Mouse (Mus musculus): ENCODE measurements at regions not wholly inside any gene's neighbourhood (a gene's known extent, or its start where the extent isn't known, plus 50 kb on each side); places are given as distances from the start of the nearest gene placed in this dataset.

DNA sequence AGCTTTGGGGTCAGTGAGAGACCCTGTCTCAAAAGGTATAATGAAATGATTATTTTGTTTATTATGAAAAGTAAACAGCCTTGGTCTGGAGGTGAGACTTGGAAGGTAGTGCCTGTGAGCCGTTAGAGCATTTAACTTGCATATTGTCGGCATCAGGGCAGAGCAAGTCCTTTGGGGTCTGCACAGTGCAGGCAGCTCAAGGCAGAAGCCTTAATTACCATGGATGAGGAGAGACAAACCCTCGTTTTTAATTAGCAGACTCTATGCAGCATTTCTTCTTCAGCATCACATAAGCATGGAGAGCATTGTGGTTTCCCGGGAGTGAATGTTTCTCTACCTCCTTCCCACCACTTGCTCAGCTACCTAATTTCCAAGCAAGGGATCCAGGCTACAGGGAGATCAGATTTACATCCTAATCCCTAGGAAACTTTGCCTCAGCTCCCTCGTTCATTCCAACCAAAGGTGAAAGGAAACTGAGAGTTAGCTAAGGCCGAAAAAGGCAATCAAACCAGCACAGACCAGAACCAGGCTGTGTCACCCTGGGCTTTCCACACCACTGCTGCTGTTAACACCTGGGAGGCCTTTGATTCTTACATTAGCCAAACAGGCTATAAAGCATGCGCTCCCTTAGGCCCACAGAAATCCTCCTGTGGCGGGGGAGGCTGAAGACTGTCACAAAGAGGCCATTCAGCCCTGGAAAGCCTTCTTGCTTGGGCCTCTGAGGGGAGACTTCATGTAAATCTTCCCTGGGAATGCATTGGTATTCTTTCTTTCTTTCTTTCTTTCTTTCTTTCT is 120.9 kb upstream of the Trib2 start:
- no peak overlapping the region for H3K4me2 ChIP-seq (ENCODE audit: low read depth, severe bottlenecking)
- ATAC-seq (ENCODE audit: insufficient number of reproducible peaks, low FRiP score, low TSS enrichment, low read depth), result peak; percentile 90
- no peak overlapping the region for H3K4me3 ChIP-seq (ENCODE audit: low read depth, low read length)
- H3K27ac ChIP-seq (replicated peaks; ENCODE audit: low read depth, low read length), result peak overlapping the region; percentile 36; the same call in 1 of the 2 replicates
- H3K9ac ChIP-seq (ENCODE audit: low read length), result no peak overlapping the region
- DNase-seq (ENCODE audit: low spot score), result peak; percentile 71
- H3K36me3 ChIP-seq (ENCODE audit: control insufficient read depth, insufficient read depth, low read length), result no peaks in the 10 kb centered on the region
- WGBS, result 27% methylated on average over 8 of the region's 8 CpGs
- H3K27me3 ChIP-seq (ENCODE audit: control insufficient read depth, insufficient read depth, low read length), result no peaks in the 10 kb centered on the region
- H3K9me3 ChIP-seq (ENCODE audit: control insufficient read depth, low read length), result no peaks in the 10 kb centered on the region
- 0 out of 2 replicates have a peak, but pooled peaks cover 3% of the 10 kb centered on the region for H3K4me1 ChIP-seq (ENCODE audit: control insufficient read depth, insufficient read depth, low read length)

GRCm38 (mm10) chr12:15932067-15932466 is 115.3 kb upstream of the Trib2 start:
- DNase-seq (ENCODE audit: low spot score) (no peak), ATAC-seq (ENCODE audit: insufficient number of reproducible peaks, low FRiP score, low TSS enrichment, low read depth) (no peak)
- H3K9ac ChIP-seq (ENCODE audit: low read length), result no peak overlapping the region
- no peak overlapping the region for H3K27ac ChIP-seq (replicated peaks; ENCODE audit: low read depth, low read length)
- WGBS, result 86% methylated on average over 4 of the region's 4 CpGs
- no peaks in the 10 kb centered on the region for H3K4me1 ChIP-seq (ENCODE audit: control insufficient read depth, insufficient read depth, low read length)
- H3K4me2 ChIP-seq (ENCODE audit: low read depth, severe bottlenecking), result no peak overlapping the region
- H3K36me3 ChIP-seq (ENCODE audit: control insufficient read depth, insufficient read depth, low read length), result no peaks in the 10 kb centered on the region
- no peak overlapping the region for H3K4me3 ChIP-seq (ENCODE audit: low read depth, low read length)
- H3K27me3 ChIP-seq (ENCODE audit: control insufficient read depth, insufficient read depth, low read length), result no peaks in the 10 kb centered on the region
- no peaks in the 10 kb centered on the region for H3K9me3 ChIP-seq (ENCODE audit: control insufficient read depth, low read length)

DNA sequence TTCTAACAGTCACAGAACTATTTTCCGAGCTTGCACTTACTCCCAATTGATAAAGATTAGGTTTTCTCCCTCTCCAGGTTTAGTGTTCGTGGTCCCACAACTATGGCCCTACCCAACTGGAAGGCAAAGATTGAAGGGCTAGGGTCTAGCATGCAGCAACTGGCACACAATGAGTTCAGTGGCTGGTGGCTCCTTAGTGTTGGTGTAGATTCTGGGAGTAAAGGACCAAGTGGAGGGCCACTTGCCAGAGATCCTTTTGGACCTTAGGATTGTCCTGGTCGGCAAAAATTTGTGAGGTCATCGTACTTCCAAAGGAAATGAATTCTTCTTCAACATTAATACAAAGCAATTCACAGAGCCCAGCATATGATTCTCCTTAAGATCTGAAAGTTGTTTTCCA is 114.8 kb upstream of the Trib2 start:
- Histone ChIP-seq H3K9ac (ENCODE audit: low read length) (no peak overlapping the region), H3K9me3 (ENCODE audit: control insufficient read depth, low read length) (no peaks in the 10 kb centered on the region), H3K4me2 (ENCODE audit: low read depth, severe bottlenecking) (no peak overlapping the region), H3K27ac (replicated peaks; ENCODE audit: low read depth, low read length) (no peak overlapping the region), H3K4me3 (ENCODE audit: low read depth, low read length) (no peak overlapping the region), H3K4me1 (ENCODE audit: control insufficient read depth, insufficient read depth, low read length) (no peaks in the 10 kb centered on the region), H3K36me3 (ENCODE audit: control insufficient read depth, insufficient read depth, low read length) (no peaks in the 10 kb centered on the region), H3K27me3 (ENCODE audit: control insufficient read depth, insufficient read depth, low read length) (no peaks in the 10 kb centered on the region)
- DNase-seq (ENCODE audit: low spot score), result no peak
- no peak for ATAC-seq (ENCODE audit: insufficient number of reproducible peaks, low FRiP score, low TSS enrichment, low read depth)
- WGBS, result 93% methylated on average over 4 of the region's 4 CpGs

- no peak for DNase-seq (ENCODE audit: low spot score)
- WGBS, result 91% methylated on average over 3 of the region's 3 CpGs
- no peak overlapping the region for H3K4me2 ChIP-seq (ENCODE audit: low read depth, severe bottlenecking)
- no peak overlapping the region for H3K4me3 ChIP-seq (ENCODE audit: low read depth, low read length)
- H3K9me3 ChIP-seq (ENCODE audit: control insufficient read depth, low read length), result no peaks in the 10 kb centered on the region
- no peak for ATAC-seq (ENCODE audit: insufficient number of reproducible peaks, low FRiP score, low TSS enrichment, low read depth)
- no peaks in the 10 kb centered on the region for H3K36me3 ChIP-seq (ENCODE audit: control insufficient read depth, insufficient read depth, low read length)
- no peak overlapping the region for H3K27ac ChIP-seq (replicated peaks; ENCODE audit: low read depth, low read length)
- no peaks in the 10 kb centered on the region for H3K4me1 ChIP-seq (ENCODE audit: control insufficient read depth, insufficient read depth, low read length)
- H3K27me3 ChIP-seq (ENCODE audit: control insufficient read depth, insufficient read depth, low read length), result no peaks in the 10 kb centered on the region
- no peak overlapping the region for H3K9ac ChIP-seq (ENCODE audit: low read length)
Observed at GRCm38 (mm10) chr12:15930155-15930554, 113.4 kb upstream of the Trib2 start.

GRCm38 (mm10) chr12:15929541-15929940 is 112.8 kb upstream of the Trib2 start:
- DNase-seq (ENCODE audit: low spot score), result no peak
- 93% methylated on average over 1 of the region's 1 CpGs for WGBS

DNA sequence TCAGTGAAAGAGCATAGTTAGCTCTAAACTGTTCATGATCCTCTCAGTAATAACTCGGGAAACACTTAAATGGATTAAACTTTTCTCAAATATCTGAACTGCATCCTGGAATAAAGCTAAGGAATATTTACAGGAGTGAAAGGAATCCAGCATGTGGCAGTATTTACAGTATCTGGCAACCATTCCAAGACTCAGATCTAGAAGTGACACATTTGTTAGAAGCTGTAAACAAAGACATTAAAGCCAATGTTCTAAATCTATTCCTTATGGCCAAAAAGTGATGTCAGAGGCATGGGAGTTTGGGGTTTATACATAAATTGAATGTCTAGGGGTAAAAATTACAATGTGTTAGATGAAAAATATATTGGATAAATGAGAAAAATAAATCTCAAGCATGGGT is 101.6 kb upstream of the Trib2 start:
- no peak overlapping the region for H3K4me2 ChIP-seq (ENCODE audit: low read depth, severe bottlenecking)
- DNase-seq (ENCODE audit: low spot score), result no peak
- H3K27me3 ChIP-seq (ENCODE audit: control insufficient read depth, insufficient read depth, low read length), result no peaks in the 10 kb centered on the region
- H3K36me3 ChIP-seq (ENCODE audit: control insufficient read depth, insufficient read depth, low read length), result no peaks in the 10 kb centered on the region
- 83% methylated on average over 1 of the region's 1 CpGs for WGBS
- no peak overlapping the region for H3K4me3 ChIP-seq (ENCODE audit: low read depth, low read length)
- no peaks in the 10 kb centered on the region for H3K9me3 ChIP-seq (ENCODE audit: control insufficient read depth, low read length)
- no peak for ATAC-seq (ENCODE audit: insufficient number of reproducible peaks, low FRiP score, low TSS enrichment, low read depth)
- no peaks in the 10 kb centered on the region for H3K4me1 ChIP-seq (ENCODE audit: control insufficient read depth, insufficient read depth, low read length)
- H3K27ac ChIP-seq (replicated peaks; ENCODE audit: low read depth, low read length), result no peak overlapping the region
- no peak overlapping the region for H3K9ac ChIP-seq (ENCODE audit: low read length)

More at GRCm38 (mm10) chr12:15929541-15929940, 112.8 kb upstream of the Trib2 start:
- ATAC-seq (ENCODE audit: insufficient number of reproducible peaks, low FRiP score, low TSS enrichment, low read depth), result no peak
- H3K4me1 ChIP-seq (ENCODE audit: control insufficient read depth, insufficient read depth, low read length), result no peaks in the 10 kb centered on the region
- no peaks in the 10 kb centered on the region for H3K36me3 ChIP-seq (ENCODE audit: control insufficient read depth, insufficient read depth, low read length)
- no peaks in the 10 kb centered on the region for H3K9me3 ChIP-seq (ENCODE audit: control insufficient read depth, low read length)
- no peak overlapping the region for H3K27ac ChIP-seq (replicated peaks; ENCODE audit: low read depth, low read length)
- H3K4me3 ChIP-seq (ENCODE audit: low read depth, low read length), result no peak overlapping the region
- H3K27me3 ChIP-seq (ENCODE audit: control insufficient read depth, insufficient read depth, low read length), result no peaks in the 10 kb centered on the region
- H3K4me2 ChIP-seq (ENCODE audit: low read depth, severe bottlenecking), result no peak overlapping the region
- H3K9ac ChIP-seq (ENCODE audit: low read length), result no peak overlapping the region

- Histone ChIP-seq H3K27me3 (ENCODE audit: control insufficient read depth, insufficient read depth, low read length) (no peaks in the 10 kb centered on the region), H3K27ac (replicated peaks; ENCODE audit: low read depth, low read length) (no peak overlapping the region), H3K9ac (ENCODE audit: low read length) (no peak overlapping the region), H3K4me2 (ENCODE audit: low read depth, severe bottlenecking) (no peak overlapping the region), H3K4me3 (ENCODE audit: low read depth, low read length) (no peak overlapping the region), H3K36me3 (ENCODE audit: control insufficient read depth, insufficient read depth, low read length) (no peaks in the 10 kb centered on the region), H3K4me1 (ENCODE audit: control insufficient read depth, insufficient read depth, low read length) (no peaks in the 10 kb centered on the region), H3K9me3 (ENCODE audit: control insufficient read depth, low read length) (no peaks in the 10 kb centered on the region)
- 93% methylated on average over 1 of the region's 1 CpGs for WGBS
- DNase-seq (ENCODE audit: low spot score) (no peak), ATAC-seq (ENCODE audit: insufficient number of reproducible peaks, low FRiP score, low TSS enrichment, low read depth) (no peak)
Observed at GRCm38 (mm10) chr12:15912959-15913358, 96.2 kb upstream of the Trib2 start.

GRCm38 (mm10) chr12:15912491-15912890 is 95.8 kb upstream of the Trib2 start:
- no peaks in the 10 kb centered on the region for H3K4me1 ChIP-seq (ENCODE audit: control insufficient read depth, insufficient read depth, low read length)

More at GRCm38 (mm10) chr12:15912491-15912890, 95.8 kb upstream of the Trib2 start:
- Histone ChIP-seq H3K4me3 (ENCODE audit: low read depth, low read length) (no peak overlapping the region), H3K9me3 (ENCODE audit: control insufficient read depth, low read length) (no peaks in the 10 kb centered on the region), H3K27me3 (ENCODE audit: control insufficient read depth, insufficient read depth, low read length) (no peaks in the 10 kb centered on the region), H3K9ac (ENCODE audit: low read length) (no peak overlapping the region), H3K4me2 (ENCODE audit: low read depth, severe bottlenecking) (no peak overlapping the region), H3K36me3 (ENCODE audit: control insufficient read depth, insufficient read depth, low read length) (no peaks in the 10 kb centered on the region), H3K27ac (replicated peaks; ENCODE audit: low read depth, low read length) (no peak overlapping the region)
- DNase-seq (ENCODE audit: low spot score) (no peak), ATAC-seq (ENCODE audit: insufficient number of reproducible peaks, low FRiP score, low TSS enrichment, low read depth) (no peak)
- 96% methylated on average over 3 of the region's 3 CpGs for WGBS
